Mouse (Mus musculus) hindbrain, embryonic 11.5 days (tissue): ENCODE results near the gene Tifa. TPM values are rescaled to one million over a fixed set of nuclear protein-coding genes. Genes with fewer than 3 reads are reported as not detected.

Source experiments
- ATAC-seq: fragments of 200-750 bp; cut with Nextera tagmentation; 2 replicates; pipeline ENCODE4 v1.8.0; 2017; ENCODE audit warnings: mild to moderate bottlenecking, moderate TSS enrichment, moderate library complexity; ENCODE audit not compliant: low FRiP score
- DNase-seq: peaks from one replicate; pipeline ENCODE4 v3.0.0-alpha.2; 2015; ENCODE audit warnings: low spot score
- H3K27ac ChIP-seq: fragments of 300-500 bp; sonication (generic); 2 replicates; pipeline ENCODE4 v1.5.1; 2014; ENCODE audit warnings: mild to moderate bottlenecking, low read depth, low read length
- H3K27me3 ChIP-seq: fragments of 300-500 bp; sonication (generic); 2 replicates; pipeline ENCODE4 v1.6.1; 2014; ENCODE audit warnings: mild to moderate bottlenecking, low read length, moderate library complexity, mixed read lengths; ENCODE audit not compliant: control insufficient read depth, insufficient read depth
- H3K36me3 ChIP-seq: fragments of 300-500 bp; sonication (generic); 2 replicates; pipeline ENCODE4 v1.6.1; 2014; ENCODE audit warnings: mild to moderate bottlenecking, low read length, moderate library complexity, mixed read lengths; ENCODE audit not compliant: control insufficient read depth, insufficient read depth
- H3K4me1 ChIP-seq: fragments of 300-500 bp; sonication (generic); replicated peaks from 2 replicates; pipeline ENCODE4 v1.6.1; 2014; ENCODE audit warnings: low read length, mixed read lengths; ENCODE audit not compliant: control insufficient read depth, insufficient read depth
- H3K4me2 ChIP-seq: fragments of 300-500 bp; sonication (generic); replicated peaks from 2 replicates; pipeline ENCODE4 v1.6.1; 2014; ENCODE audit warnings: mild to moderate bottlenecking, low read depth, low read length
- H3K4me3 ChIP-seq: fragments of 300-500 bp; sonication (generic); 2 replicates; pipeline ENCODE4 v1.5.1; 2014; ENCODE audit warnings: low read depth, low read length
- H3K9ac ChIP-seq: fragments of 300-500 bp; sonication (generic); 2 replicates; pipeline ENCODE4 v1.6.1; 2014; ENCODE audit warnings: low read depth, low read length
- H3K9me3 ChIP-seq: fragments of 300-500 bp; sonication (generic); 2 replicates; pipeline ENCODE4 v1.6.1; 2016; ENCODE audit warnings: low read length; ENCODE audit not compliant: control insufficient read depth
- WGBS: fragments of 180-500 bp; shearing (Covaris S2); extraction: QIAGEN DNeasy Blood & Tissue Kit; methylation state at CpG from one replicate; pipeline ENCODE4 v1.1.7; 2014; 5-methylcytosine and 5-hydroxymethylcytosine counted together
- polyA plus RNA-seq: library from polyadenylated mRNA; unstranded; fragments of >200 nt; fragmentation: Nextera tagmentation; extraction: Ambion mirVana; gene quantifications from 2 replicates; pipeline ENCODE4 v1.2.1, GENCODE M21; 2014

Tifa gene
- 4.5 and 4.7 TPM in 2 replicates for polyA plus RNA-seq

DNA sequence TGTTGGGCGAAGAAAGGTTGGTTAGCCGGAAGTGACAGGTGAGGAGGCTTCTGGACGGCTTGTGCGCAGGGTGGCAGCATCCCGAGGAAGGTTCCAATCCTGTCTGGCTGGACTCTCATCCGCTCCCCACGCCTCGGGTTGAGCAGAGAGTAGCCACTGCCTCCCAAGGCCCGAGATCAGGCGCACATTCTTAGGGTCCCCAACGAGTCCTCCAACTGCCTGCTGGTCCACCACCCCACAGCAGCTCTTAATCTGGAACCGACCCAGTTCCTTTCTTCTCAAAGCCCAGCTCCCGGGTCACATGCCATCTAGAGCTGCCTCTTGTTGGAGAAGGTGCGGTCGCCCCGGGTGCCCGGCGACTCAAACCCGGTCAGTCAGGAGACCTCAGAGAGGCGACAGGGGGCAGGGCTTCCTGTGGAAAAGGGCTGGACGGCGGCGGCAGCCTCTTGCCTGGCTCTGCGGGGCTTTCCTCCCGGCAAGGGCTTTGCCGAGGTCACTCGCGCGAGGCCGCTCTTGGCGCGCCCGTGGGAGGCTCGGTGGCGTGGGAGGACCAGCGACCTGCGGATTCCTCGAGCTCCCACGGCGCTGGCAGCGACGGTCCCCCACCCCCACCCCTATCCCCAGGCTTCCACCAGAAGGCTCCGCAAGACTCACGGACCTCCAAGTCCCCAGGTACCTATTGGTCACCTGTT, at the start of gene Tifa:
Gene Tifa, plus strand, starts transcription at position 306 of the 692 bp plus-strand sequence.
- peaks cover 19% of the 10 kb centered on the region for H3K27me3 ChIP-seq
- no peaks in the 10 kb centered on the region for H3K9me3 ChIP-seq
- DNase-seq, result peak; percentile 67
- H3K36me3 ChIP-seq, result no peaks in the 10 kb centered on the region
- peak; percentile 66 for ATAC-seq
- H3K4me1 ChIP-seq, result peaks cover 6% of the 10 kb centered on the region; the same call in 1 of the 2 replicates
- under 1% methylated on average over 44 of the region's 44 CpGs for WGBS
- peak within 1 kb of the TSS; percentile 51 for H3K4me3 ChIP-seq
- H3K4me2 ChIP-seq, result peak within 1 kb of the TSS; percentile 98
- H3K9ac ChIP-seq, result peak within 1 kb of the TSS; percentile 53
- H3K27ac ChIP-seq, result no peak within 1 kb of the TSS

- ATAC-seq, result no peak
- DNase-seq, result no peak
These were observed 48.1 kb upstream of the Tifa start for GRCm38 (mm10) chr3:127741473-127741872.

DNA sequence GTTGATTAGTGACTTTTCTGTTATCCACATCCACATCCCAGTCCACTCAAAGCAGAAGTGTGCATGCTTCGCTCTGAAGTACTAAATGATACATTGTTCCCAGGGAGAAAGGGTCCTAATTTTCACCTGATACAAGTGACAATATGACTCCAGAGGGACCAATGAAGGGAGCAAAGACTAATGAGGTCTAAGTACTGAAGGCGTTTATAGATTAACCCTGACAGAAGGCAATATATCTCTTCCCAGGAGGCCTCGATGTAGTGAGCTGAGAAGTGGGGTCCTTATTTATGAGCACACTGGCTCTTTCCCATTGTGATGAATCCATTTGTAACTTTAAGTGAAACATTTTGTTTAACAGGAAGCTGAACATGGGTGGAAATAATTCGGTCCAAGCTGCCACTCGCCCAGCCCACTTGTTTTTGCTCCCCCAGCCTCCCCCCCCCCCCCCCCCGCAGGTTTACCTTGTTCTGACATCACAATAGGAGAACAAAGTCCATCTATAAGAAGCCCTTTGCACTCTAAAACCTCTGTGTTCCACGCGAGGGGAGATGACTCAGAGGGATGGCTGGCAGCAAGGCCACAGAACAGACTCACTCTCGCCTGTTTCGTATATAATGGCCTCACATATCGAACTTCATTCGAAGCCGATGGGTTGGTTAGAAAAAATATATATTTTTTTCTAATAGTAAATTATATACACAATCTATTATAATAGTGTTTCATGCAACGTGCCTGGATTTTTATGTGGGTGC, 45.8 kb upstream of the Tifa start:
- no peak overlapping the region for H3K4me2 ChIP-seq
- DNase-seq (no peak), ATAC-seq (no peak; the same call in 1 of the 2 replicates)
- H3K36me3 ChIP-seq, result no peaks in the 10 kb centered on the region
- no peak overlapping the region for H3K4me3 ChIP-seq
- no peak overlapping the region for H3K9ac ChIP-seq
- H3K27me3 ChIP-seq, result 0 out of 2 replicates have a peak, but pooled peaks cover 3% of the 10 kb centered on the region
- 71% methylated on average over 13 of the region's 14 CpGs for WGBS
- H3K9me3 ChIP-seq, result no peaks in the 10 kb centered on the region
- peaks cover 8% of the 10 kb centered on the region for H3K4me1 ChIP-seq
- no peak overlapping the region for H3K27ac ChIP-seq

More at GRCm38 (mm10) chr3:127741473-127741872, 48.1 kb upstream of the Tifa start:
- Histone ChIP-seq H3K27ac (no peak overlapping the region), H3K9me3 (no peaks in the 10 kb centered on the region), H3K9ac (no peak overlapping the region), H3K4me2 (no peak overlapping the region), H3K4me3 (no peak overlapping the region), H3K4me1 (peaks cover 3% of the 10 kb centered on the region; the same call in 1 of the 2 replicates), H3K36me3 (no peaks in the 10 kb centered on the region), H3K27me3 (no peaks in the 10 kb centered on the region)
- WGBS, result 94% methylated on average over 3 of the region's 3 CpGs

DNA sequence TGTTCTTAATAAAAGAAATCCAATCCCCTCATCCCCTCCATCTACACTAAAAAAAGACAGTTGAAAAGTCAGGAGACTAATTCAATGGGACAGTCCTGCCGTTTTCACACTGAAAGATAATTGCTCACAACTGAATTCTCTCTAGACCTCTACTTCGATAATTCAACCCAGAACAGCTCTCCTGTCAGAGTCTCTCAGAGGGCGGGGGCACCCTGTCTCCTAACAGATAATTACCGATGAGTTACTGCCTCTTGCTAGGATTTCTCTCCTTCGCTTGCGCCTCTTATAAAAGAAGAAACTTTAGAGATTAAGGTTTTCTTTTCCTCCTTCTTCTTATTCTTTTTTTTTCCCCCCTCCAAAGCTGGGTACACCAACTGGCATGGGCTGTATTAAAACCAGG, 44.1 kb upstream of the Tifa start:
- H3K27me3 ChIP-seq, result 0 out of 2 replicates have a peak, but pooled peaks cover 3% of the 10 kb centered on the region
- peaks cover 8% of the 10 kb centered on the region for H3K4me1 ChIP-seq
- DNase-seq (peak; percentile 35), ATAC-seq (no peak)
- H3K27ac ChIP-seq, result no peak overlapping the region
- no peak overlapping the region for H3K9ac ChIP-seq
- H3K36me3 ChIP-seq, result no peaks in the 10 kb centered on the region
- no peak overlapping the region for H3K4me3 ChIP-seq
- H3K9me3 ChIP-seq, result no peaks in the 10 kb centered on the region
- 24% methylated on average over 6 of the region's 6 CpGs for WGBS
- H3K4me2 ChIP-seq, result no peak overlapping the region

DNA sequence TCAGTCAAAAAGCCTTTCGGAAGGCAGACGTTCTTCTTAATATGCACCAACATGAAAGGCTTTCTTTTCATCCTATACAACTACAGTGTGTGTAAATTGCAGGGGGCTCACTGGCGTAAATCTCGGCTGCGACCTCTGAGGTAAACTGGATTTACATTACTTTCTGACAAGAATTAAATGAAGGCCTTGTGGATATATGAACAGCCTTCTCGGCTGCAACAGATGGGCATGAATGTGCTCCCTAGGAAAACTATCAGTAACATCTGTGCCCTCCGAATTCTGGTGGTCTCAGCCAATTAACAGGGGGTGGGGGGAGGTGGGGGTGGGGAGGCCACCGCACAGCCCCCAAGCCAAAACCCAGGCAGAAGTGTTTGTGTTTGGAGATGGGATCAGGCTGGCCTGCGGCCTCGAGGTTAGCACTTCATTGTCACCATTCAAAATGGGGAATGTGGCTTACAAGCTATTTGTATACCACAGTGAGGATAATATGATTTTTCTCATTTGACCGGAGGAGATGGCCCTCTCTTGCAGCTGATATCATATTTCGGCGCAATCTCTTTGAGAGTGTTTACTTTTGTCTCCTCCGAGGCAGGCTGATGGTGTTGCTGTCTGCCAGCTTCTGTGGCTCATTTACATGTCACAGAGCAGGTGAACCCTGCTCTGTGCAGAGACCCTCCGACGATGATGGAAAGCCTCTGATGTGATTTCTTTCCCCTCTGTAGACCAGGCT, 43.5 kb upstream of the Tifa start:
- peak; percentile 39 for ATAC-seq

GRCm38 (mm10) chr3:127748644-127749043, 41.0 kb upstream of the Tifa start:
- peaks cover 6% of the 10 kb centered on the region; the same call in 1 of the 2 replicates for H3K27me3 ChIP-seq
- peaks cover 12% of the 10 kb centered on the region for H3K4me1 ChIP-seq
- H3K36me3 ChIP-seq, result no peaks in the 10 kb centered on the region
- 52% methylated on average over 4 of the region's 4 CpGs for WGBS
- no peak overlapping the region for H3K9ac ChIP-seq
- peak overlapping the region; percentile 37; the same call in 1 of the 2 replicates for H3K27ac ChIP-seq
- H3K9me3 ChIP-seq, result no peaks in the 10 kb centered on the region
- no peak; the same call in 1 of the 2 replicates for ATAC-seq
- peak; percentile 24 for DNase-seq
- H3K4me2 ChIP-seq, result peak overlapping the region; percentile 17
- no peak overlapping the region for H3K4me3 ChIP-seq

More for the DNA sequence above, 43.5 kb upstream of the Tifa start:
- H3K27me3 ChIP-seq, result 0 out of 2 replicates have a peak, but pooled peaks cover 3% of the 10 kb centered on the region
- peaks cover 12% of the 10 kb centered on the region for H3K4me1 ChIP-seq
- no peak overlapping the region for H3K9ac ChIP-seq
- no peak overlapping the region for H3K4me2 ChIP-seq
- H3K27ac ChIP-seq, result no peak overlapping the region
- DNase-seq, result peak; percentile 41
- H3K9me3 ChIP-seq, result no peaks in the 10 kb centered on the region
- H3K4me3 ChIP-seq, result no peak overlapping the region
- WGBS, result 11% methylated on average over 16 of the region's 16 CpGs
- no peaks in the 10 kb centered on the region for H3K36me3 ChIP-seq

GRCm38 (mm10) chr3:127749266-127749665, 40.3 kb upstream of the Tifa start:
- Histone ChIP-seq H3K27ac (peak overlapping the region; percentile 37), H3K27me3 (peaks cover 9% of the 10 kb centered on the region; the same call in 1 of the 2 replicates), H3K4me2 (peak overlapping the region; percentile 17), H3K4me3 (peak overlapping the region; percentile 4; the same call in 1 of the 2 replicates), H3K9me3 (no peaks in the 10 kb centered on the region), H3K9ac (no peak overlapping the region), H3K36me3 (no peaks in the 10 kb centered on the region), H3K4me1 (peaks cover 12% of the 10 kb centered on the region)
- WGBS, result 10% methylated on average over 9 of the region's 9 CpGs
- ATAC-seq (peak; percentile 78), DNase-seq (peak; percentile 70)

GRCm38 (mm10) chr3:127749981-127750562, 39.5 kb upstream of the Tifa start:
- no peaks in the 10 kb centered on the region for H3K9me3 ChIP-seq
- peak overlapping the region; percentile 37; the same call in 1 of the 2 replicates for H3K27ac ChIP-seq
- H3K4me1 ChIP-seq, result peaks cover 12% of the 10 kb centered on the region
- ATAC-seq (peak; percentile 58), DNase-seq (peak; percentile 65)
- WGBS, result 9% methylated on average over 12 of the region's 12 CpGs
- peak overlapping the region; percentile 6 for H3K4me2 ChIP-seq
- no peak overlapping the region for H3K9ac ChIP-seq
- H3K4me3 ChIP-seq, result no peak overlapping the region
- no peaks in the 10 kb centered on the region for H3K36me3 ChIP-seq
- peaks cover 15% of the 10 kb centered on the region; the same call in 1 of the 2 replicates for H3K27me3 ChIP-seq
